Mouse (Mus musculus): ENCODE measurements at regions not wholly inside any gene's neighbourhood (a gene's known extent, or its start where the extent isn't known, plus 50 kb on each side); places are given as distances from the start of the nearest gene placed in this dataset.

- Histone ChIP-seq H3K9me3 (ENCODE audit: control insufficient read depth, low read length) (peaks cover 6% of the 10 kb centered on the region; the same call in 1 of the 2 replicates), H3K4me2 (ENCODE audit: low read length) (no peak overlapping the region), H3K27me3 (ENCODE audit: control insufficient read depth, insufficient read depth, low read length) (no peaks in the 10 kb centered on the region), H3K36me3 (ENCODE audit: control insufficient read depth, insufficient read depth, low read length) (no peaks in the 10 kb centered on the region), H3K4me1 (ENCODE audit: control insufficient read depth, insufficient read depth, low read length) (no peaks in the 10 kb centered on the region), H3K4me3 (replicated peaks; ENCODE audit: low read depth, low read length) (no peak overlapping the region), H3K9ac (replicated peaks; ENCODE audit: low read length) (no peak overlapping the region), H3K27ac (replicated peaks; ENCODE audit: low read depth, low read length) (no peak overlapping the region)
- no peak for DNase-seq
- WGBS = 92% methylated on average over 3 of the region's 3 CpGs
- ATAC-seq (ENCODE audit: low FRiP score, low TSS enrichment) = no peak
Measured at GRCm38 (mm10) chr10:104592009-104592603, 398.3 kb downstream of the Gm4340 start.

- no peaks in the 10 kb centered on the region for H3K9me3 ChIP-seq (ENCODE audit: control insufficient read depth, low read length)
- no peak overlapping the region for H3K4me2 ChIP-seq (ENCODE audit: low read length)
- H3K4me3 ChIP-seq (replicated peaks; ENCODE audit: low read depth, low read length) = no peak overlapping the region
- H3K27me3 ChIP-seq (ENCODE audit: control insufficient read depth, insufficient read depth, low read length) = no peaks in the 10 kb centered on the region
- DNase-seq (no peak), ATAC-seq (ENCODE audit: low FRiP score, low TSS enrichment) (no peak)
- no peak overlapping the region for H3K9ac ChIP-seq (replicated peaks; ENCODE audit: low read length)
- WGBS = 92% methylated on average over 5 of the region's 5 CpGs
- H3K27ac ChIP-seq (replicated peaks; ENCODE audit: low read depth, low read length) = no peak overlapping the region
- H3K36me3 ChIP-seq (ENCODE audit: control insufficient read depth, insufficient read depth, low read length) = no peaks in the 10 kb centered on the region
- no peaks in the 10 kb centered on the region for H3K4me1 ChIP-seq (ENCODE audit: control insufficient read depth, insufficient read depth, low read length)
Measured at GRCm38 (mm10) chr10:104595920-104596319, 402.1 kb downstream of the Gm4340 start.

GRCm38 (mm10) chr10:104627629-104628028 lies 433.8 kb downstream of the Gm4340 start:
- H3K4me2 ChIP-seq (ENCODE audit: low read length) = no peak overlapping the region
- no peaks in the 10 kb centered on the region for H3K27me3 ChIP-seq (ENCODE audit: control insufficient read depth, insufficient read depth, low read length)
- DNase-seq (no peak), ATAC-seq (ENCODE audit: low FRiP score, low TSS enrichment) (no peak)
- no peak overlapping the region for H3K9ac ChIP-seq (replicated peaks; ENCODE audit: low read length)
- no peaks in the 10 kb centered on the region for H3K4me1 ChIP-seq (ENCODE audit: control insufficient read depth, insufficient read depth, low read length)
- H3K9me3 ChIP-seq (ENCODE audit: control insufficient read depth, low read length) = no peaks in the 10 kb centered on the region
- H3K36me3 ChIP-seq (ENCODE audit: control insufficient read depth, insufficient read depth, low read length) = no peaks in the 10 kb centered on the region
- no peak overlapping the region for H3K4me3 ChIP-seq (replicated peaks; ENCODE audit: low read depth, low read length)
- WGBS = 63% methylated on average over 1 of the region's 1 CpGs
- H3K27ac ChIP-seq (replicated peaks; ENCODE audit: low read depth, low read length) = no peak overlapping the region

GRCm38 (mm10) chr10:104651020-104651419 lies 457.2 kb downstream of the Gm4340 start:
- no peaks in the 10 kb centered on the region for H3K27me3 ChIP-seq (ENCODE audit: control insufficient read depth, insufficient read depth, low read length)
- no peak for ATAC-seq (ENCODE audit: low FRiP score, low TSS enrichment)
- H3K4me3 ChIP-seq (replicated peaks; ENCODE audit: low read depth, low read length) = no peak overlapping the region
- H3K4me1 ChIP-seq (ENCODE audit: control insufficient read depth, insufficient read depth, low read length) = no peaks in the 10 kb centered on the region
- no peak overlapping the region for H3K27ac ChIP-seq (replicated peaks; ENCODE audit: low read depth, low read length)
- 89% methylated on average over 8 of the region's 8 CpGs for WGBS
- DNase-seq = no peak
- no peaks in the 10 kb centered on the region for H3K36me3 ChIP-seq (ENCODE audit: control insufficient read depth, insufficient read depth, low read length)
- no peaks in the 10 kb centered on the region for H3K9me3 ChIP-seq (ENCODE audit: control insufficient read depth, low read length)
- no peak overlapping the region for H3K9ac ChIP-seq (replicated peaks; ENCODE audit: low read length)
- H3K4me2 ChIP-seq (ENCODE audit: low read length) = no peak overlapping the region

GRCm38 (mm10) chr10:104660298-104660697 lies 466.5 kb downstream of the Gm4340 start:
- Histone ChIP-seq H3K27me3 (ENCODE audit: control insufficient read depth, insufficient read depth, low read length) (no peaks in the 10 kb centered on the region), H3K9me3 (ENCODE audit: control insufficient read depth, low read length) (no peaks in the 10 kb centered on the region), H3K4me3 (replicated peaks; ENCODE audit: low read depth, low read length) (no peak overlapping the region), H3K36me3 (ENCODE audit: control insufficient read depth, insufficient read depth, low read length) (no peaks in the 10 kb centered on the region), H3K27ac (replicated peaks; ENCODE audit: low read depth, low read length) (no peak overlapping the region), H3K4me2 (ENCODE audit: low read length) (no peak overlapping the region), H3K9ac (replicated peaks; ENCODE audit: low read length) (no peak overlapping the region), H3K4me1 (ENCODE audit: control insufficient read depth, insufficient read depth, low read length) (no peaks in the 10 kb centered on the region)
- 70% methylated on average over 7 of the region's 7 CpGs for WGBS
- ATAC-seq (ENCODE audit: low FRiP score, low TSS enrichment) (no peak), DNase-seq (peak; percentile 33)

GRCm38 (mm10) chr10:104661672-104662071 lies 467.8 kb downstream of the Gm4340 start:
- Histone ChIP-seq H3K4me1 (ENCODE audit: control insufficient read depth, insufficient read depth, low read length) (no peaks in the 10 kb centered on the region), H3K27me3 (ENCODE audit: control insufficient read depth, insufficient read depth, low read length) (no peaks in the 10 kb centered on the region), H3K36me3 (ENCODE audit: control insufficient read depth, insufficient read depth, low read length) (no peaks in the 10 kb centered on the region), H3K9ac (replicated peaks; ENCODE audit: low read length) (no peak overlapping the region), H3K27ac (replicated peaks; ENCODE audit: low read depth, low read length) (no peak overlapping the region), H3K4me2 (ENCODE audit: low read length) (peak overlapping the region; percentile 14; the same call in 1 of the 2 replicates), H3K9me3 (ENCODE audit: control insufficient read depth, low read length) (no peaks in the 10 kb centered on the region), H3K4me3 (replicated peaks; ENCODE audit: low read depth, low read length) (no peak overlapping the region)
- DNase-seq (peak; percentile 92), ATAC-seq (ENCODE audit: low FRiP score, low TSS enrichment) (peak; percentile 84)
- 11% methylated on average over 7 of the region's 7 CpGs for WGBS

GRCm38 (mm10) chr10:104668286-104668685 lies 474.4 kb downstream of the Gm4340 start:
- ATAC-seq (ENCODE audit: low FRiP score, low TSS enrichment) = no peak
- Histone ChIP-seq H3K27ac (replicated peaks; ENCODE audit: low read depth, low read length) (no peak overlapping the region), H3K27me3 (ENCODE audit: control insufficient read depth, insufficient read depth, low read length) (no peaks in the 10 kb centered on the region), H3K4me1 (ENCODE audit: control insufficient read depth, insufficient read depth, low read length) (no peaks in the 10 kb centered on the region), H3K4me2 (ENCODE audit: low read length) (no peak overlapping the region), H3K4me3 (replicated peaks; ENCODE audit: low read depth, low read length) (no peak overlapping the region), H3K9me3 (ENCODE audit: control insufficient read depth, low read length) (no peaks in the 10 kb centered on the region), H3K36me3 (ENCODE audit: control insufficient read depth, insufficient read depth, low read length) (no peaks in the 10 kb centered on the region), H3K9ac (replicated peaks; ENCODE audit: low read length) (no peak overlapping the region)
- 86% methylated on average over 2 of the region's 2 CpGs for WGBS
- DNase-seq = no peak

- Histone ChIP-seq H3K9ac (replicated peaks; ENCODE audit: low read length) (no peak overlapping the region), H3K4me2 (ENCODE audit: low read length) (no peak overlapping the region), H3K36me3 (ENCODE audit: control insufficient read depth, insufficient read depth, low read length) (no peaks in the 10 kb centered on the region), H3K27ac (replicated peaks; ENCODE audit: low read depth, low read length) (no peak overlapping the region), H3K27me3 (ENCODE audit: control insufficient read depth, insufficient read depth, low read length) (no peaks in the 10 kb centered on the region), H3K4me1 (ENCODE audit: control insufficient read depth, insufficient read depth, low read length) (no peaks in the 10 kb centered on the region), H3K9me3 (ENCODE audit: control insufficient read depth, low read length) (no peaks in the 10 kb centered on the region), H3K4me3 (replicated peaks; ENCODE audit: low read depth, low read length) (no peak overlapping the region)
- no peak for ATAC-seq (ENCODE audit: low FRiP score, low TSS enrichment)
- no peak for DNase-seq
- WGBS = 78% methylated on average over 5 of the region's 5 CpGs
Measured at GRCm38 (mm10) chr10:104684717-104685336, 491.0 kb downstream of the Gm4340 start.

GRCm38 (mm10) chr10:104685857-104686256 lies 492.0 kb downstream of the Gm4340 start:
- H3K27me3 ChIP-seq (ENCODE audit: control insufficient read depth, insufficient read depth, low read length) = no peaks in the 10 kb centered on the region
- 87% methylated on average over 3 of the region's 3 CpGs for WGBS
- DNase-seq (no peak), ATAC-seq (ENCODE audit: low FRiP score, low TSS enrichment) (no peak)
- no peaks in the 10 kb centered on the region for H3K4me1 ChIP-seq (ENCODE audit: control insufficient read depth, insufficient read depth, low read length)
- no peak overlapping the region for H3K4me3 ChIP-seq (replicated peaks; ENCODE audit: low read depth, low read length)
- H3K27ac ChIP-seq (replicated peaks; ENCODE audit: low read depth, low read length) = no peak overlapping the region
- no peak overlapping the region for H3K4me2 ChIP-seq (ENCODE audit: low read length)
- H3K9ac ChIP-seq (replicated peaks; ENCODE audit: low read length) = no peak overlapping the region
- no peaks in the 10 kb centered on the region for H3K36me3 ChIP-seq (ENCODE audit: control insufficient read depth, insufficient read depth, low read length)
- H3K9me3 ChIP-seq (ENCODE audit: control insufficient read depth, low read length) = no peaks in the 10 kb centered on the region

Measured in midbrain, embryonic 14.5 days (tissue).